Mouse (Mus musculus) neural tube, embryonic 14.5 days (tissue): ENCODE measurements around the gene Eri3. TPM values are rescaled to one million over a fixed set of nuclear protein-coding genes. Genes with fewer than 3 reads are reported as not detected.

Experiments used
- ATAC-seq: fragments of 200-750 bp; cut with Nextera tagmentation; 2 replicates; pipeline ENCODE4 v1.8.0; 2017; ENCODE audit warnings: low read depth, mild to moderate bottlenecking, moderate TSS enrichment, moderate library complexity
- H3K27ac ChIP-seq: fragments of 300-500 bp; sonication (generic); 2 replicates; pipeline ENCODE4 v1.5.1; 2014; ENCODE audit warnings: low read depth, mild to moderate bottlenecking, control low read depth, low read length, moderate library complexity, mixed read lengths
- H3K27me3 ChIP-seq: fragments of 300-500 bp; sonication (generic); 2 replicates; pipeline ENCODE4 v1.6.1; 2014; ENCODE audit warnings: low read length; ENCODE audit not compliant: control insufficient read depth, insufficient read depth
- H3K36me3 ChIP-seq: fragments of 300-500 bp; sonication (generic); 2 replicates; pipeline ENCODE4 v1.6.1; 2014; ENCODE audit warnings: low read length, mixed read lengths; ENCODE audit not compliant: control insufficient read depth, insufficient read depth
- H3K4me1 ChIP-seq: fragments of 300-500 bp; sonication (generic); 2 replicates; pipeline ENCODE4 v1.6.1; 2014; ENCODE audit warnings: low read length; ENCODE audit not compliant: control insufficient read depth, insufficient read depth
- H3K4me2 ChIP-seq: fragments of 300-500 bp; sonication (generic); 2 replicates; pipeline ENCODE4 v1.6.1; 2014; ENCODE audit warnings: mild to moderate bottlenecking, low read depth, low read length, control low read depth
- H3K4me3 ChIP-seq: fragments of 300-500 bp; sonication (generic); 2 replicates; pipeline ENCODE4 v1.5.1; 2014; ENCODE audit warnings: low read depth, low read length, control low read depth, mixed read lengths
- H3K9ac ChIP-seq: fragments of 300-500 bp; sonication (generic); replicated peaks from 2 replicates; pipeline ENCODE4 v1.6.1; 2014; ENCODE audit warnings: low read depth, mild to moderate bottlenecking, control low read depth, low read length, mixed read lengths
- H3K9me3 ChIP-seq: fragments of 300-500 bp; sonication (generic); 2 replicates; pipeline ENCODE4 v1.6.1; 2016; ENCODE audit warnings: low read length; ENCODE audit not compliant: control insufficient read depth
- WGBS: fragments of 180-500 bp; shearing (Covaris S2); extraction: QIAGEN DNeasy Blood & Tissue Kit; methylation state at CpG from one replicate; pipeline ENCODE4 v1.1.7; 2014; 5-methylcytosine and 5-hydroxymethylcytosine counted together
- polyA plus RNA-seq: library from polyadenylated mRNA; unstranded; fragments of >200 nt; fragmentation: Nextera tagmentation; extraction: Ambion mirVana; gene quantifications from 2 replicates; pipeline ENCODE4 v1.2.1, GENCODE M21; 2014

Gene Eri3
- polyA plus RNA-seq, 1 experiment from 2014 or later = 291 TPM

GRCm38 (mm10) chr4:117624660-117625059 lies 74.5 kb downstream of the Eri3 start:
- H3K4me1 ChIP-seq = peaks cover 16% of the 10 kb centered on the region
- H3K9ac ChIP-seq = no peak overlapping the region
- H3K36me3 ChIP-seq = peaks cover 4% of the 10 kb centered on the region; the same call in 1 of the 2 replicates
- H3K27ac ChIP-seq = no peak overlapping the region
- H3K27me3 ChIP-seq = no peaks in the 10 kb centered on the region
- WGBS = 54% methylated on average over 5 of the region's 5 CpGs
- no peak for ATAC-seq
- H3K9me3 ChIP-seq = no peaks in the 10 kb centered on the region
- H3K4me2 ChIP-seq = no peak overlapping the region
- no peak overlapping the region for H3K4me3 ChIP-seq

GRCm38 (mm10) chr4:117628464-117628863 lies 78.3 kb downstream of the Eri3 start:
- Histone ChIP-seq H3K27ac (no peak overlapping the region; the same call in 1 of the 2 replicates), H3K9ac (no peak overlapping the region), H3K27me3 (no peaks in the 10 kb centered on the region), H3K4me1 (peaks cover 28% of the 10 kb centered on the region), H3K36me3 (no peaks in the 10 kb centered on the region), H3K4me3 (no peak overlapping the region), H3K4me2 (no peak overlapping the region), H3K9me3 (no peaks in the 10 kb centered on the region)
- 52% methylated on average over 1 of the region's 1 CpGs for WGBS
- ATAC-seq = no peak

GRCm38 (mm10) chr4:117630053-117630670 lies 80.0 kb downstream of the Eri3 start:
- no peaks in the 10 kb centered on the region for H3K27me3 ChIP-seq
- peak; percentile 93 for ATAC-seq
- no peaks in the 10 kb centered on the region for H3K9me3 ChIP-seq
- H3K27ac ChIP-seq = peak overlapping the region; percentile 55; the same call in 1 of the 2 replicates
- H3K4me3 ChIP-seq = no peak overlapping the region
- H3K9ac ChIP-seq = no peak overlapping the region
- peaks cover 20% of the 10 kb centered on the region for H3K4me1 ChIP-seq
- WGBS = 29% methylated on average over 6 of the region's 6 CpGs
- no peak overlapping the region for H3K4me2 ChIP-seq
- H3K36me3 ChIP-seq = no peaks in the 10 kb centered on the region

GRCm38 (mm10) chr4:117633527-117633926 lies 83.4 kb downstream of the Eri3 start:
- H3K4me1 ChIP-seq = peaks cover 29% of the 10 kb centered on the region
- ATAC-seq = no peak

GRCm38 (mm10) chr4:117634642-117635041 lies 84.5 kb downstream of the Eri3 start:
- Histone ChIP-seq H3K4me3 (no peak overlapping the region), H3K4me2 (no peak overlapping the region), H3K36me3 (no peaks in the 10 kb centered on the region), H3K27me3 (no peaks in the 10 kb centered on the region), H3K4me1 (peaks cover 21% of the 10 kb centered on the region), H3K9ac (no peak overlapping the region), H3K9me3 (no peaks in the 10 kb centered on the region), H3K27ac (no peak overlapping the region)
- WGBS = 97% methylated on average over 7 of the region's 7 CpGs
- ATAC-seq = no peak

More at GRCm38 (mm10) chr4:117633527-117633926, 83.4 kb downstream of the Eri3 start:
- no peaks in the 10 kb centered on the region for H3K27me3 ChIP-seq
- no peak overlapping the region for H3K4me2 ChIP-seq
- no peak overlapping the region for H3K4me3 ChIP-seq
- no peak overlapping the region for H3K9ac ChIP-seq
- no peak overlapping the region for H3K27ac ChIP-seq
- H3K36me3 ChIP-seq = no peaks in the 10 kb centered on the region
- no peaks in the 10 kb centered on the region for H3K9me3 ChIP-seq
- 78% methylated on average over 5 of the region's 5 CpGs for WGBS

GRCm38 (mm10) chr4:117636152-117636551 lies 86.0 kb downstream of the Eri3 start:
- H3K36me3 ChIP-seq = no peaks in the 10 kb centered on the region
- 84% methylated on average over 4 of the region's 4 CpGs for WGBS
- no peak overlapping the region for H3K4me3 ChIP-seq
- ATAC-seq = no peak
- peaks cover 12% of the 10 kb centered on the region for H3K4me1 ChIP-seq
- no peak overlapping the region for H3K27ac ChIP-seq
- H3K9me3 ChIP-seq = no peaks in the 10 kb centered on the region
- H3K27me3 ChIP-seq = no peaks in the 10 kb centered on the region
- no peak overlapping the region for H3K9ac ChIP-seq
- H3K4me2 ChIP-seq = no peak overlapping the region

- peak overlapping the region; percentile 62; the same call in 1 of the 2 replicates for H3K27ac ChIP-seq
- no peaks in the 10 kb centered on the region for H3K27me3 ChIP-seq
- WGBS = 41% methylated on average over 22 of the region's 22 CpGs
- no peak overlapping the region for H3K4me3 ChIP-seq
- peaks cover 12% of the 10 kb centered on the region for H3K4me1 ChIP-seq
- no peaks in the 10 kb centered on the region for H3K9me3 ChIP-seq
- ATAC-seq = peak; percentile 73; the same call in 1 of the 2 replicates
- H3K36me3 ChIP-seq = no peaks in the 10 kb centered on the region
- H3K9ac ChIP-seq = no peak overlapping the region; the same call in 1 of the 2 replicates
- no peak overlapping the region for H3K4me2 ChIP-seq
Observed at GRCm38 (mm10) chr4:117636891-117637613, 86.9 kb downstream of the Eri3 start.

- ATAC-seq = no peak
- Histone ChIP-seq H3K4me1 (peaks cover 33% of the 10 kb centered on the region), H3K4me3 (no peak overlapping the region), H3K36me3 (no peaks in the 10 kb centered on the region), H3K4me2 (no peak overlapping the region), H3K9ac (no peak overlapping the region), H3K27ac (no peak overlapping the region), H3K27me3 (no peaks in the 10 kb centered on the region), H3K9me3 (no peaks in the 10 kb centered on the region)
- WGBS = 88% methylated on average over 1 of the region's 1 CpGs
Observed at GRCm38 (mm10) chr4:117640925-117641703, 90.9 kb downstream of the Eri3 start.
